Mouse (Mus musculus) c-Kit-negative CD71-positive TER-119-positive erythroid progenitor cells, embryonic 14.5 days (primary cell): ENCODE data around the gene Gm10203.
A peak's percentile ranks its signal among the peaks of the same experiment; 100 is the strongest.
"Not testable (repeated sequence)": the region's sequence is repeated elsewhere in the genome, so short reads cannot be mapped to it uniquely, and the experiment has no call there.

Experiments used
- DNase-seq: peaks from one replicate; pipeline ENCODE4 v3.0.0-alpha.2; 2013; ENCODE audit warnings: low read depth, low spot score

Gm10203 gene

GRCm38 (mm10) chr6:149129870-149130269 is at the start of gene Gm10203:
Gm10203 (plus strand) TSS chr6:149130170.
- not testable (repeated sequence) for DNase-seq

- no peak for DNase-seq
These were observed 37.6 kb upstream of the Gm10203 start for GRCm38 (mm10) chr6:149092406-149092805.

GRCm38 (mm10) chr6:149093465-149093864 is 36.5 kb upstream of the Gm10203 start:
- no peak for DNase-seq

DNA sequence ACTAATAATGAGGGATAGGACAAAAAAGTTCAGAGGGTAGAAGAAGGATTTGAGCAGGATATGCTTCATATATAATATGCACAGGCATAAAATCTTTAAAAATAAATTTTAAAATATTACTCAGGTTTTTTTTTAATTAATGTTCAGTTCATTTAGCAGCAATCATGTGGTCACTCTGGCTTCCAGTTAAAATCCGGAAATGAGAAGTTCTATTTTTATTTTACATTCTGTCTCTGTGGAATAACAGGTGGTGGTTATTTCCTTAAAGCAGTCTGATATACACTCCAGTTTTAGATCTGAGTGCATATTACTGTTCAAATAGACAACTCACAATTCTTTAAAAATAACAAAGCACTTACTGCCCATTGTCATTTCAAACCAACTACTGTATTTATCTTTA is 35.4 kb upstream of the Gm10203 start:
- DNase-seq = no peak

DNA sequence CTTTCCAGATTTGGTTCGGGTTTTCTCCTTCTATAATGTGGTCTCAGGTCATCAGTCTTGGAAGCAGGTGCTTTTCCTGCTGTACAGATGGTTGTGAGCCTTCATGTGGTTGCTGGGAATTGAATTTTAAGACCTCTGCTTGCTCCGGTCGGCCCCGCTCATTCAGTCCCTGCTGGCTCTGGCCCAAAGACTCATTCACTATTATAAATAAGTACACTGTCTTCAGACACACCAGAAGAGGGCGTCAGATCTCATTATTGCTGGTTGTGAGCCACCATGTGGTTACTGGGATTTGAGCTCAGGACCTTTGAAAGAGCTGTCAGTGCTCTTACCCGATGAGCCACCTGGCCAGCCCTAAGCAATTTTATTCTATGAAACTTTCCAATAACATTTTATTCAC is 34.6 kb upstream of the Gm10203 start:
- no peak for DNase-seq

DNA sequence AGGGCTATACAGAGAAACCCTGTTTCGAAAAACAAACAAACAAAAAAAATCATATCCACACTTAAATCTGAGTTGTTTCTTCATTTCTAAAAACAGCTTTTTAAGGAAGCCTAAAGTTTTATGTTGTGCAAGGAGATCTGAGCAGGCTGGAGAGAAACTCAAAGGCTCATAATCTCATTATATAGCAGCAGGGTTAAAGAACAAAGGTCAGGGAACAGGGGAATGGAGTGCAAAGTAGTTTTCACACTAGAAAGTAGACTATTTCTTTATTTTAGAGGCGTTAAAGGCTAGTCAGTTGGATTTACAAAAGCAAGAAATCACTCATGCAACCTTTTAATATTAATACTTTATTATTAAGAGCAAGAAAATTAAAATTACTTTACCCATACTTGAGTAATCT is 33.7 kb upstream of the Gm10203 start:
- no peak for DNase-seq

- DNase-seq = no peak
These were observed 32.7 kb upstream of the Gm10203 start for GRCm38 (mm10) chr6:149097276-149097675.

DNA sequence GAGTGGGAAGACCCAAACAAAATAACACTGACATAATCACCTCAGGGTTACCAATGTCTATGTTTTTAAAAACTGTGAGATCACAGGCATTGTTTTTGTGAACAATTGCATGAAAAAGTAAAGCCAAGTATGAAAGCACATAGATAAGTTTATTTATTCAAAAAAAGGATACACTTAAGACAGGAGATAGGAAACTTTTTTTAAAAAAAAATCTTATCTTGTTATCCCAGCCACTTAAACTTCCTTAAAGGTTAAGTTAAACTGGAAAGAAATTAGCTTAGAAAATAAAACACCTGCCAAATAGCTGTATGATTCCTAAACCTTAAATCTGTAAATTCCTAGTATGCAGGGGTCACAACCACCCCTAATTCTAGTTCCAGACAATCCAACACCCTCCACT is 31.0 kb upstream of the Gm10203 start:
- no peak for DNase-seq

- no peak for DNase-seq
These were observed 29.5 kb upstream of the Gm10203 start for GRCm38 (mm10) chr6:149100174-149101075.

- no peak for DNase-seq
These were observed 28.7 kb upstream of the Gm10203 start, which contains the start of gene Dennd5b for GRCm38 (mm10) chr6:149101076-149101942. Dennd5b (minus strand) TSS chr6:149101680.

GRCm38 (mm10) chr6:149101943-149102243 is 28.1 kb upstream of the Gm10203 start:
- DNase-seq = no peak

GRCm38 (mm10) chr6:149103451-149103850 is 26.5 kb upstream of the Gm10203 start:
- no peak for DNase-seq

DNA sequence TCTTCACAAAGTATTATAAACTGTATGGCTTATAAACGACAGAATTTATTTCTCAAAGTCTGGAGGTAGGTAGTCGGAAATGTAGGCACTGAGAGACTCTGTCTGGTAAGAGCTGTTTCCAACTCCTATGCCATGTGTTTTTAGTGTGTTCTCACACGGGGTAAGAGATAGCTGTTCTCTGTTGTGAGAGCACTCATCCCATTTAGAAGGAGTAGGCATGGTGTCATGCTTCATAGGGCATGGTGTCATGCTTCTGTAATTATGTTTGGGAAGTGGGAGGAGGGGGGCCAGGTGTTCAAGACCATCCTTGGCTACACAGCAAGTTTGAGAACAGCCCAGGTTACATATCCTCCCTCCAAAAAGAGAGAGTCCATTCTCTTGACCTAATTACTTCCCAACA is 22.4 kb upstream of the Gm10203 start:
- DNase-seq = no peak

- no peak for DNase-seq
These were observed 21.1 kb upstream of the Gm10203 start for GRCm38 (mm10) chr6:149108909-149109308.

DNA sequence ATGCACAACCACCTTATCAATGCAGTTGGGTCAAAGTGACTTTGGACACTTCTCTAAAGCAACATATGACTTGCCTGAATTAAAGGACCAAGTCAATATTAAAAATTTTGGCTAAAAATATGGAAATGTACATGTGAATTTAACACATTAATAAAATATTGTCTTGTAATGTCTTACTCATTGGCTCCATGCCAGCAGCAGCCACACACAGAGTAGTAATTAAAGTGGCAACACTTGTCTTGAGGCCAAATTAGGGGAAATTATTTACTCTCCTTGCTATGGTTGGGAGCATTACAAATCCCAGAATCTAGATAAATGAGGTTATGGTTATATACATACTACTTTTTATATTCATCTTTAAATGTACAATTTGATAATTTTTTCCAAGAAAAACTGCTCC is 13.0 kb upstream of the Gm10203 start:
- no peak for DNase-seq

DNA sequence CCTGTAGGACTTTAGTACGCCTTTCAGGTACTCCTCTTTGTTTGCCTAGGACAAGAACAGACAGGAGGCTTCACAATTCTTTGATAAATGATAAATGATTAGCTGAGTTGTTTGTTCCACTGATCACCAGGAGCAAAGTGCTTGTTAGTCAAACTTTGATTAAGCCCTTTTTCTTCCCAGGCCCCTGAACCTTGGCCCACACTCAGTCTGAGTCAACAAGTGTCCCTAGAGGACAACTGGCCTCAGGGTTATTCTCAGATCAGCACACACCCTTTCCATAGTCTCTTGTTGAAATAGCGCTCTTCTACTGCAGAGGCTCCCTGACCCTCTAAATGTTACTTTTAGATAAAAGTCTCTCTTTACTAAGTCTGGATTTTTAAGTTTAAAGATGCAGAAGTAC is 11.0 kb upstream of the Gm10203 start:
- DNase-seq = no peak

DNA sequence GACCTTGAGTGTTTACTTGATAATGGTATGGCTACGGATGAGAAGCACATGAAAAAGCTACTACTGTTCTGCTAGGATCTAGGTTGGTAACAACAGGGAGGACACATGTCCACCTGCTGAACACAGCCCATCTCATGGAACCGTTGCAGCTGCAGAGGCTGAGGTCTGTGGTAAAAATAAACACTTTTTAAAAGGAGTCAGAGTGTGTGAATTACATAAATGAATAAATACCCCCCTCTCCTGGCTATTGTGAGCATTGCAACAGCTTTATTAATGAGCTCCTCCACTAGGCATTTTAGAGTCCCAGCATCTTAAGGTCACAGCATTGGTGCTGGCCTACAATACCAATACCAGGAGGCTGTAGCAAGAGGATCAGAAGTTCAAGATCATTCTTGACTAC is 10.1 kb upstream of the Gm10203 start:
- no peak for DNase-seq

DNA sequence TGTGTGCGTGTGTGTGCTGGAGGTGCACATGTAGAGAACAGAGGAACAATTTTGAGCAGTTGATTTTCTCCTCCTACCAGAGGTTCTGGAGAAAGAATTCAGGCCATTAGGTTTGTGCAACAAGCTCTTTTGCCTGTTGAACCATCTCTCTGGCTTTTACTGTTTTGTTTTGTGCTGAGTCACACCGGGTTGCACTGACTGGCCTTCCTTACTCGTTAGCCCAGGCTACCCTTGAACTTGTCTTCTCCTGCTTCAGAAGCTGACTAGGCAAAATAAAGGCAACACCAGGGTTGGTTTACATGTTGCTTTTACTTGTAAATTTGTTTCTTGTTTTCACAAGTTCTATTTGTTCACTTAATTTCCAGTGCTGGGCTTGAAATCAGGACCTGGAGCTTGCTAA is 6.9 kb upstream of the Gm10203 start:
- no peak for DNase-seq

- peak; percentile 44 for DNase-seq
These were observed 3.3 kb upstream of the Gm10203 start for GRCm38 (mm10) chr6:149126675-149127074.

GRCm38 (mm10) chr6:149131111-149131510 is 1.1 kb downstream of the Gm10203 start:
- DNase-seq = no peak

DNA sequence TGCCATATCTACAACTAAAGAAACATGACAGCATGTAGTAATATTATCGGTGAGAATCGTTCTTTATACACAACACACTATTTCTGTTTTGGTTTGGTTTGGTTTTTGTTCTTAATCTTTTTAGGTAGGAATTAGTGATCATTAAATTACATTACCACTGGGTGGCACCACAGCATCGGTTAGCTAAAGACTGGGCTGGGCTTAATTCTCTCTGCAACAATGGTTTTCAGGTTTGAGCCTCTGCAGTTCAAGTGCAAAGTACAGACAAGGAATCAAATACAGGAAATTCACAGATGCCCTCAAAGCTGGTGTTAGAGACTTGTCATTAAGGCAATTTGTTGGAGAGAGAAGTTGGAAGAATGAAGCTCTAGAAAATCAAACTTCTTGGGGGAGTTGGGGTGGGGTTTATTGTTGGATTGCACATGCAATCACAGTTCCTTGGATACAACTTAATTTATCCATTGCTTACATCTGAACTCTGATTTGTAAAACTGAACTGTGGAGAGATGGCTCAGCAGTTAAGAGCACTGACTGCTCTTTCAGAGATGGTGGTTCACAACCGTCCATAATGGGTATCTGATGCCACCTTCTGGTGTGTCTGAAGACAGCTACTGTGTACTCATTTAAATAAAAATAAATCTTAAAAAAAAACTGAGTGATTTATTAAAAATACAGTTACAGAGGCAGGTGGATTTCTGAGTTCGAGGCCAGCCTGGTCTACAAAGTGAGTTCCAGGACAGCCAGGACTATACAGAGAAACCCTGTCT is 2.5 kb downstream of the Gm10203 start:
- peak; percentile 44 for DNase-seq
